Mouse (Mus musculus) CH12.LX (cell line): ENCODE data around the gene 4930438A08Rik.

Experiments
- CTCF ChIP-seq, 2 experiments: IDR thresholded peaks in 1 of 2; conservative IDR thresholded peaks in 1 of 2; 2 replicates each; pipeline ENCODE4 v1.5.1; 2011 to 2012; ENCODE audit warnings: low read depth in 2 of 2, low read length in 2 of 2, improper control_type of control experiment in 1 of 2, inconsistent platforms in 1 of 2, mild to moderate bottlenecking in 1 of 2, moderate library complexity in 1 of 2
- ETS1 ChIP-seq: conservative IDR thresholded peaks from 2 replicates; pipeline ENCODE4 v1.6.1; 2012; ENCODE audit warnings: low read depth, mild to moderate bottlenecking, inconsistent platforms, low read length, improper control_type of control experiment, moderate library complexity
- GABPA ChIP-seq: IDR thresholded peaks from 2 replicates; pipeline ENCODE4 v1.6.1; 2012; ENCODE audit warnings: low read depth, low read length, improper control_type of control experiment, inconsistent platforms; ENCODE audit not compliant: insufficient replicate concordance
- MAFK ChIP-seq: IDR thresholded peaks from 2 replicates; pipeline ENCODE4 v1.6.1; 2011; ENCODE audit warnings: low read length, improper control_type of control experiment; ENCODE audit not compliant: insufficient replicate concordance
- MAZ ChIP-seq: IDR thresholded peaks from 2 replicates; pipeline ENCODE4 v1.6.1; 2012; ENCODE audit warnings: low read depth, mild to moderate bottlenecking, inconsistent platforms, low read length, improper control_type of control experiment, moderate library complexity
- MXI1 ChIP-seq: IDR thresholded peaks from 2 replicates; pipeline ENCODE4 v1.6.1; 2011; ENCODE audit warnings: mild to moderate bottlenecking, low read depth, low read length, improper control_type of control experiment
- POLR2A ChIP-seq: IDR thresholded peaks from 2 replicates; pipeline ENCODE4 v1.6.1; 2011; ENCODE audit warnings: low read depth, mild to moderate bottlenecking, improper control_type of control experiment, low read length
- POLR2AphosphoS2 ChIP-seq: IDR thresholded peaks from 2 replicates; pipeline ENCODE4 v1.6.1; 2011; ENCODE audit warnings: low read depth, low read length, improper control_type of control experiment
- RCOR1 ChIP-seq: conservative IDR thresholded peaks from 2 replicates; pipeline ENCODE4 v1.6.1; 2012; ENCODE audit warnings: low read depth, mild to moderate bottlenecking, inconsistent platforms, low read length, improper control_type of control experiment
- TBP ChIP-seq: conservative IDR thresholded peaks from 2 replicates; pipeline ENCODE4 v1.6.1; 2011; ENCODE audit warnings: low read depth, low read length, improper control_type of control experiment

DNA sequence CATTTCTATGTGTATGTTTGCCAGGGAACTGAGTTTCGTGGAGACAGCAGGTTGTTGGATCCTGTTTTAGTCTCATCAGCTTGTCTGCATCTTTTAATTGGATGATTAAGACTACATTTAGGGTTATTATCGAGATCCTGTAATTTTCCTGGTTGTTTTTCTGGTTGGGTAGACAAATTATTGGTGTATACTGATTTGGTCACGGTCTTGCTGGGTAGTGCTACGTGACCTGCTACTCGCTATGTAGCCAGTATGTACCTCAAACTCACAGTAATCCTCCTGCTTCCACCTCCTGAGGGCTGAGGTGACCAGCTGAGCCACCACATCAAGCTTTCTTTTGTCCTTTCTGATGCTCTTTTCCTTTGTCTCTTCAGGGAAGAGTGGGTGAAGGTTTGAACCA is 16.8 kb upstream of the 4930438A08Rik start:
- TF ChIP-seq MAZ (no peak), MAFK (no peak), CTCF (conservative IDR thresholded peaks at IDR 0.05 in 1 of 2, IDR thresholded peaks at IDR 0.05 in 1 of 2; ENCODE audit: low read depth in 2 of 2, low read length in 2 of 2) (no peak), POLR2A (no peak), GABPA (no peak), MXI1 (no peak), RCOR1 (no peak), ETS1 (no peak), POLR2AphosphoS2 (no peak), TBP (no peak)
